Mouse (Mus musculus): Measurements from ENCODE around the gene Gm20388. TPM values are rescaled to one million over a fixed set of nuclear protein-coding genes. Genes with fewer than 3 reads are reported as not detected.
A peak's percentile ranks its signal among the peaks of the same experiment; 100 is the strongest.

Gm20388 gene
- polyA plus RNA-seq, 1 experiment from 2014 or later, result not detected

GRCm38 (mm10) chr8:121613419-121613818, 1702.8 kb downstream of the Gm20388 start:
- H3K9ac ChIP-seq (ENCODE audit: low read depth, low read length), result no peak overlapping the region
- H3K36me3 ChIP-seq (ENCODE audit: control insufficient read depth, insufficient read depth, low read length), result peaks cover 48% of the 10 kb centered on the region
- H3K27ac ChIP-seq (ENCODE audit: low read depth, low read length), result no peak overlapping the region
- H3K27me3 ChIP-seq (ENCODE audit: control insufficient read depth, insufficient read depth, low read length), result no peaks in the 10 kb centered on the region
- no peak overlapping the region for H3K4me3 ChIP-seq (ENCODE audit: low read length)
- no peak overlapping the region for H3K4me2 ChIP-seq (replicated peaks; ENCODE audit: low read depth, low read length)
- no peaks in the 10 kb centered on the region for H3K9me3 ChIP-seq (ENCODE audit: control insufficient read depth, low read length)
- no peak for ATAC-seq (ENCODE audit: low FRiP score, low TSS enrichment)
- H3K4me1 ChIP-seq (ENCODE audit: control insufficient read depth, insufficient read depth, low read length), result no peaks in the 10 kb centered on the region; the same call in 1 of the 2 replicates

DNA sequence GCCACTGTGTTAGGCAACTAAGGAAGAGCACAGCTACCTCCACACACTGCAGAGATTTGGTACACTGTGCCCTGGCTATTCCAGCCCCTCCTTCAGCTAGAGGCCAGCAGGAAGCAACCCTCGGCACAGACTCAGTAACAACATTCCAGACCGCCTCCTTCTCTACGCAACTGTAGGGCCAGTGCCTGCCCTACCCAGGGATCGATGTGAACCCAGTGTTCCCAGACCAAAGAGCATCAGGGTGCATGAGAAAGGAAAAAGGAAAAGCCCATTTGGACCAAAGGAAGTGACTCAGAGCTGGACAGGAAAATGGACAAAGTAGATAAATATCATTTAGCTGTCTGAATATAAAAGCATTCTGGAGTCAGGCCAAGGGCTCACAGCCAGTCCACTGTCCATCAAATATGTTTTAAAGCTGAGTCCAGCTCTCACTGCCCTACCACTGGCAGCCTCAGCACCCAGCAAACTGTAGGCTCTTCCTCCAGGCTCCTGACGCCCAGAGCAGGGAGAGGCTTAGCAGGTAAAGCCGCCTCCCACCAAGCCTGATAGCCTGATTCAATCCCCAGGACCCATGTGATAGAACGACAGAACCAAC, 1708.9 kb downstream of the Gm20388 start:
- Histone ChIP-seq H3K4me1 (ENCODE audit: control insufficient read depth, insufficient read depth, low read length) (peaks cover 9% of the 10 kb centered on the region; the same call in 1 of the 2 replicates), H3K27me3 (ENCODE audit: control insufficient read depth, insufficient read depth, low read length) (no peaks in the 10 kb centered on the region), H3K4me2 (replicated peaks; ENCODE audit: low read depth, low read length) (peak overlapping the region; percentile 24; the same call in 1 of the 2 replicates), H3K36me3 (ENCODE audit: control insufficient read depth, insufficient read depth, low read length) (peaks cover 22% of the 10 kb centered on the region), H3K9ac (ENCODE audit: low read depth, low read length) (0 out of 2 replicates have a peak overlapping the region, but pooled peaks have one; percentile 12), H3K9me3 (ENCODE audit: control insufficient read depth, low read length) (no peaks in the 10 kb centered on the region), H3K27ac (ENCODE audit: low read depth, low read length) (peak overlapping the region; percentile 81; the same call in 1 of the 2 replicates), H3K4me3 (ENCODE audit: low read length) (no peak overlapping the region)
- 47% methylated on average over 7 of the region's 7 CpGs for WGBS
- 0 out of 2 replicates have a peak, but pooled peaks have one; percentile 50 for ATAC-seq (ENCODE audit: low FRiP score, low TSS enrichment)

- H3K36me3 ChIP-seq (ENCODE audit: control insufficient read depth, insufficient read depth, low read length), result peaks cover 17% of the 10 kb centered on the region
- H3K9me3 ChIP-seq (ENCODE audit: control insufficient read depth, low read length), result no peaks in the 10 kb centered on the region
- WGBS, result 85% methylated on average over 12 of the region's 12 CpGs
- ATAC-seq (ENCODE audit: low FRiP score, low TSS enrichment), result no peak
- H3K9ac ChIP-seq (ENCODE audit: low read depth, low read length), result no peak overlapping the region
- no peak overlapping the region for H3K4me2 ChIP-seq (replicated peaks; ENCODE audit: low read depth, low read length)
- no peak overlapping the region for H3K27ac ChIP-seq (ENCODE audit: low read depth, low read length)
- H3K4me1 ChIP-seq (ENCODE audit: control insufficient read depth, insufficient read depth, low read length), result peaks cover 9% of the 10 kb centered on the region; the same call in 1 of the 2 replicates
- H3K4me3 ChIP-seq (ENCODE audit: low read length), result no peak overlapping the region
- H3K27me3 ChIP-seq (ENCODE audit: control insufficient read depth, insufficient read depth, low read length), result no peaks in the 10 kb centered on the region
Observed at GRCm38 (mm10) chr8:121620801-121621516, 1710.3 kb downstream of the Gm20388 start.

DNA sequence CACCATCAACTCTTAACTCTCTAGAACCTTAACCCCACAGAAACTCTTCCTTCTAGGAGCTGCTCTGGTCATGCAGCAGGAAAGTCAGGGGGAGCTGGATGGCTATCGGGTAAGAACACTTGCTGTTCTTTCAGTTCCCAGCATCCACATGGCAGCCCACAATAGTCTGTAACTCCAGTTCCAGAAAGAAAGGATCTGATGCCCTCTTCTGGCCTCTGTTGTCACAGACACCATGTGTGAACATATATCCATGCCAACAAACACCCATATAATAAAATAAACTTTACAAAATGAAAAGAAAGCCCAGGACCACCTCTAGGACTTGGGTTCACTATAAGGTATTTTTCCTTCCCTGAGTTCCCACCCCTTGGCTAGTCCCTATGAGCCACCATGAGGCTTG, 1711.2 kb downstream of the Gm20388 start:
- WGBS, result 61% methylated on average over 1 of the region's 1 CpGs
- H3K9me3 ChIP-seq (ENCODE audit: control insufficient read depth, low read length), result no peaks in the 10 kb centered on the region
- peaks cover 12% of the 10 kb centered on the region; the same call in 1 of the 2 replicates for H3K4me1 ChIP-seq (ENCODE audit: control insufficient read depth, insufficient read depth, low read length)
- peaks cover 23% of the 10 kb centered on the region for H3K36me3 ChIP-seq (ENCODE audit: control insufficient read depth, insufficient read depth, low read length)
- ATAC-seq (ENCODE audit: low FRiP score, low TSS enrichment), result no peak
- H3K27me3 ChIP-seq (ENCODE audit: control insufficient read depth, insufficient read depth, low read length), result no peaks in the 10 kb centered on the region
- no peak overlapping the region for H3K4me3 ChIP-seq (ENCODE audit: low read length)
- no peak overlapping the region for H3K4me2 ChIP-seq (replicated peaks; ENCODE audit: low read depth, low read length)
- H3K27ac ChIP-seq (ENCODE audit: low read depth, low read length), result no peak overlapping the region
- H3K9ac ChIP-seq (ENCODE audit: low read depth, low read length), result no peak overlapping the region

- Histone ChIP-seq H3K4me2 (replicated peaks; ENCODE audit: low read depth, low read length) (no peak overlapping the region), H3K27me3 (ENCODE audit: control insufficient read depth, insufficient read depth, low read length) (no peaks in the 10 kb centered on the region), H3K4me1 (ENCODE audit: control insufficient read depth, insufficient read depth, low read length) (peaks cover 12% of the 10 kb centered on the region; the same call in 1 of the 2 replicates), H3K36me3 (ENCODE audit: control insufficient read depth, insufficient read depth, low read length) (peaks cover 24% of the 10 kb centered on the region), H3K9ac (ENCODE audit: low read depth, low read length) (no peak overlapping the region), H3K4me3 (ENCODE audit: low read length) (no peak overlapping the region), H3K27ac (ENCODE audit: low read depth, low read length) (no peak overlapping the region), H3K9me3 (ENCODE audit: control insufficient read depth, low read length) (peaks cover 2% of the 10 kb centered on the region; the same call in 1 of the 2 replicates)
- 92% methylated on average over 8 of the region's 8 CpGs for WGBS
- ATAC-seq (ENCODE audit: low FRiP score, low TSS enrichment), result no peak
Observed at GRCm38 (mm10) chr8:121623043-121623442, 1712.4 kb downstream of the Gm20388 start.

DNA sequence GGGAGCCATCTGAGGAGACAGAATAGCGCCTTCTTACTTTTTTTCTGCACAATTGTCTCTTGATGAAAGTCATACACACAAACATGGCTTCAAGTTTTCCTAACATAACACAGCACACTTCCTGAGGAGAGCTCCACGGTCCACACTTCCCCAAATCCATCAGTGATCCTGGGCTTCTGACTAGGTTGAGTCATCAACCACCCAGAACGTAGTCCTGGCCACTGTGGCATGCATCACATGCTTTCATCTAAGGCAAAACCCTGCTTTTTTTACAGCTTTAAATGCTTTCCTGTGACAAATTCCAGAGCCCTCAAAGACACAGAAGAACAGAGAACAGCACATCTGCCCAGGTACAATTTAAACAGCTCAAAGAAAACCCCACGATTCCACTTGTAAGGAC, 1718.0 kb downstream of the Gm20388 start:
- WGBS, result 94% methylated on average over 4 of the region's 4 CpGs
- no peak overlapping the region for H3K9ac ChIP-seq (ENCODE audit: low read depth, low read length)
- H3K27me3 ChIP-seq (ENCODE audit: control insufficient read depth, insufficient read depth, low read length), result no peaks in the 10 kb centered on the region
- peaks cover 25% of the 10 kb centered on the region for H3K36me3 ChIP-seq (ENCODE audit: control insufficient read depth, insufficient read depth, low read length)
- H3K9me3 ChIP-seq (ENCODE audit: control insufficient read depth, low read length), result peaks cover 3% of the 10 kb centered on the region; the same call in 1 of the 2 replicates
- peaks cover 23% of the 10 kb centered on the region for H3K4me1 ChIP-seq (ENCODE audit: control insufficient read depth, insufficient read depth, low read length)
- no peak overlapping the region for H3K4me3 ChIP-seq (ENCODE audit: low read length)
- no peak overlapping the region for H3K27ac ChIP-seq (ENCODE audit: low read depth, low read length)
- ATAC-seq (ENCODE audit: low FRiP score, low TSS enrichment), result no peak
- H3K4me2 ChIP-seq (replicated peaks; ENCODE audit: low read depth, low read length), result no peak overlapping the region

- Histone ChIP-seq H3K4me2 (replicated peaks; ENCODE audit: low read depth, low read length) (no peak overlapping the region), H3K4me1 (ENCODE audit: control insufficient read depth, insufficient read depth, low read length) (peaks cover 29% of the 10 kb centered on the region), H3K9ac (ENCODE audit: low read depth, low read length) (0 out of 2 replicates have a peak overlapping the region, but pooled peaks have one; percentile 23), H3K4me3 (ENCODE audit: low read length) (no peak overlapping the region), H3K9me3 (ENCODE audit: control insufficient read depth, low read length) (peaks cover 3% of the 10 kb centered on the region; the same call in 1 of the 2 replicates), H3K27ac (ENCODE audit: low read depth, low read length) (peak overlapping the region; percentile 38; the same call in 1 of the 2 replicates), H3K36me3 (ENCODE audit: control insufficient read depth, insufficient read depth, low read length) (peaks cover 18% of the 10 kb centered on the region), H3K27me3 (ENCODE audit: control insufficient read depth, insufficient read depth, low read length) (no peaks in the 10 kb centered on the region)
- peak; percentile 74 for ATAC-seq (ENCODE audit: low FRiP score, low TSS enrichment)
- 38% methylated on average over 7 of the region's 7 CpGs for WGBS
Observed at GRCm38 (mm10) chr8:121631645-121632071, 1721.0 kb downstream of the Gm20388 start.

DNA sequence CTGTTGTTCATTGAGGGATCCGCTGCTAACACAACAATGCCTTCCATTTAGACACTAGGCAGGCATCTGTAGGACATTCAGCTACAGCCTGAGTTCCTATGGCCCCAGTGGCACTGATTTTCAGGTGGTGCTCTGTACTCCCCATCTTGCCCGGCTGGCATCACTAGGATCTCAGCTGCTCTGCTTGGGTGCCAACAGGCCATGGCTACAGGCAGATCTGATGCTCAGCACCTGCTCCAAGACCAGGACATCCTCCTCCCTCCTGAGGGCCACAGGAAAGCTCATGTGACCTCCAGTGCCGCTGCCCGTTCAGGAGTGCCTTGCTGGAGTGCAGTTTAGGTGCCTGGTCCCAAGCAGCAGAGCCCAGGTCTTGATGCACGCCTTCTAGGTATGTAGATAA, 1721.8 kb downstream of the Gm20388 start:
- ATAC-seq (ENCODE audit: low FRiP score, low TSS enrichment), result no peak

DNA sequence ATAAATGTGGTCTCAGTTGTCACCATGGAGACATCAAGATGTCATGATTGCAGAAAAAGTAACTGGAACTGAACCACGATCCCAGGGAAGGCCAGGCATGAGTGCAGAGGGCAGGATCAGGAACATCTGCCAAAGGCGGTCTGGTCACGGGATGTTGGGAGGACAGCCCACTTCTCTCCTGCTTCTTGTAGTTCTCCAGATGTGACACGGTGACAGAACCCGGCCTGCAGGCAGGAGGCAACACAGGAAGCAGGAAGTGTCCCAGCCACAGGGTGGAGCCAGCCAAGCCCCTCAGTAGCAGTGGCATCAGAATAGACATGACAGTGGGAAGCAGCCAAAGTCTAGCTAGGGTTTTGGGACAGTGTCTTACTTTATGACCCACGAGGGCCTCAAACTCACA, 1724.9 kb downstream of the Gm20388 start:
- no peaks in the 10 kb centered on the region for H3K27me3 ChIP-seq (ENCODE audit: control insufficient read depth, insufficient read depth, low read length)
- H3K4me1 ChIP-seq (ENCODE audit: control insufficient read depth, insufficient read depth, low read length), result peaks cover 31% of the 10 kb centered on the region
- no peaks in the 10 kb centered on the region for H3K9me3 ChIP-seq (ENCODE audit: control insufficient read depth, low read length)
- no peak overlapping the region for H3K4me2 ChIP-seq (replicated peaks; ENCODE audit: low read depth, low read length)
- 52% methylated on average over 6 of the region's 6 CpGs for WGBS
- ATAC-seq (ENCODE audit: low FRiP score, low TSS enrichment), result no peak
- H3K9ac ChIP-seq (ENCODE audit: low read depth, low read length), result no peak overlapping the region
- H3K36me3 ChIP-seq (ENCODE audit: control insufficient read depth, insufficient read depth, low read length), result no peaks in the 10 kb centered on the region
- H3K4me3 ChIP-seq (ENCODE audit: low read length), result no peak overlapping the region
- H3K27ac ChIP-seq (ENCODE audit: low read depth, low read length), result no peak overlapping the region

More for the DNA sequence above, 1721.8 kb downstream of the Gm20388 start:
- peaks cover 31% of the 10 kb centered on the region for H3K4me1 ChIP-seq (ENCODE audit: control insufficient read depth, insufficient read depth, low read length)
- no peak overlapping the region for H3K4me2 ChIP-seq (replicated peaks; ENCODE audit: low read depth, low read length)
- 81% methylated on average over 5 of the region's 5 CpGs for whole genome bisulfite sequencing
- H3K9me3 ChIP-seq (ENCODE audit: control insufficient read depth, low read length), result peaks cover 3% of the 10 kb centered on the region; the same call in 1 of the 2 replicates
- no peaks in the 10 kb centered on the region for H3K27me3 ChIP-seq (ENCODE audit: control insufficient read depth, insufficient read depth, low read length)
- H3K9ac ChIP-seq (ENCODE audit: low read depth, low read length), result no peak overlapping the region
- H3K36me3 ChIP-seq (ENCODE audit: control insufficient read depth, insufficient read depth, low read length), result peaks cover 10% of the 10 kb centered on the region; the same call in 1 of the 2 replicates
- peak overlapping the region; percentile 38; the same call in 1 of the 2 replicates for H3K27ac ChIP-seq (ENCODE audit: low read depth, low read length)
- H3K4me3 ChIP-seq (ENCODE audit: low read length), result no peak overlapping the region
